Mouse (Mus musculus): ENCODE data around the gene Slc46a2. TPM values are rescaled to one million over a fixed set of nuclear protein-coding genes. Genes with fewer than 3 reads are reported as not detected.
A peak's percentile ranks its signal among the peaks of the same experiment; 100 is the strongest.

Slc46a2 gene
- not detected for total RNA-seq (2021)

DNA sequence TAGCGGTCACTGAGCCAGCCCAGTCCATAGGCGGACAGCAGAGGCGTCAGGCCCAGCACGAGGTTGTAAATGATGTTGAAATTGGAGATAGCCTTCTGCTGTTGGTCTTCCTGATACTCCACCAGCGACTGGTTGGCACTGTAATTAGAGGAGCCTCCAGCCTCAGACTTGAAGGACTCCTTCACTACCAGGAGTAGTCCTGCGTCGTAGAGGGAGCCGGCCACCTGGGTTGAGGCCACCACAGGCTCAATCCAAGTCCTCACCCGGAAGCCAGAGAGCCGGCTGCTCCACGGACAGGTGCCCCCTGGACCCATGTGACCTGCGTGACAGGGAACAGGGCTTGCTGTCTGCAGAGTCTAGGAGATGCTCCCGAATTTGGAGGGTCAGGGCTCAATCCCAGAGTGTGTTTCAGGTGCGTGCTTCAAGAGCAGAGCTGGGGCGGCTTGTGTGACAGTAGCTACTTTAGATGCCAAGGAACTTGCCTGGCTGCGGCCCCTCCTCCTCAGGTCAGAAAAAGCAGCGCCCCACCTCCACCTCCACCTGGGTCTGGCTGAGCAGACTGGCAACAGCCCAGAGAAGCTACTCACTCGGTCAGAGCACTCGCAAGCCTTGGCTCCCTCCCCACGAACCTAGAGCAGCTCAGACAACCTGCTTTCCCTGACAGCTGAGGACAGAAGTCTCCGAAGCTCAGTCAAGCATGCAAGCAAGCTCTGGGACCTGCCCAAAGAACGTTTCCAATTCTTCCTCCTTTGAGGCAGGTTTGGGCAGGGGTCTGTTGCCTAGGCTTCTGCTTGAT lies at the start of gene Slc46a2:
TSS of gene Slc46a2 (minus strand) at position 449 of the 796 bp plus-strand sequence.
- intact Hi-C loops (cut with DNase I) = no loop called here
- DNase-seq (ENCODE audit: low spot score in 2 of 2) = no peak

DNA sequence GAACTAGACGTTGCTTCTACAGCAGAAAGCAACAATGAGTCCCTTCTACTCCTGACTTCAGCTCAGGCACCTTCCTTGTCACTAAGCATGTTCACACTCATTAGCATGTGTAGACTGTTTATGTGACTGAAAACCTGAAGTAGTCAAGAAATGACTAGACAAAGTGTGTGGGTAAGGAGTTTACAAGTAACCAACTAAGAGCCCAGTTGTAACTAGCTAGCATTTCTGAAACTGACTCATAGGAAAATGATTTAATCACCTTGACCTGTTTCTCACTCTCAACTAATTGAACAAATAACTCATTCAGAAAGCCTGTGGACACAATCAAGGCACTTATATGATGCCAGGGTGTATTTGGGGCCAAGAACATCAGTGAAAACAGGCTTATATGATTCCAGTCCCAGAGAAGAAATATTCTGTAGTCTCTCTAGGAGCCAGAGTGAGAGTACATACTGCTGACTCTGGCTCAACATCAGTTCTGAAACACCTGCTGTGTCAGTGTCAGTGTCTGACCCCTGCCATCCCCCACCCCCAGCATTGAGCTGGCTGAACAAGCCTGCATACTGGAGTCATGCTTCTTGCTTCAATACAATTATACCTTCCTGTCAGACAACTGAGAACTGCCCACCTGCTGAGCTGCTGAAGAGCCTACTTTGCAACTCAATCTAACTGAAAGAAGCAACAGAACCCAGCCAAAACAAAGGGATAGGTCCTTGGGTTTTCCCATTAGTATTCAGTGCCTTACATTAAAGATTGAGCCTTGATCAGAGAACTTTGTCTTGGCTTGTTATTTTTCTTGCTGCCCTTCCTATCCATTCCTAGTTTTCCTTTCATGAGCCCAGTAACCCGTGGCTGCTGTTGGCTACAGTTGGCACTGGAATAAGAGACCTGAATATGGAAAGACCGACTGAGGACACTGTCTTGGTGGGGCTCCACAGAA lies 48.8 kb upstream of the Slc46a2 start, which contains the start of gene Mup6:
TSS of gene Mup6 (plus strand) at position 890 of the 940 bp plus-strand sequence.
- intact Hi-C loops (cut with DNase I) = no loop called here
- DNase-seq (ENCODE audit: low spot score in 2 of 2) = no peak

DNA sequence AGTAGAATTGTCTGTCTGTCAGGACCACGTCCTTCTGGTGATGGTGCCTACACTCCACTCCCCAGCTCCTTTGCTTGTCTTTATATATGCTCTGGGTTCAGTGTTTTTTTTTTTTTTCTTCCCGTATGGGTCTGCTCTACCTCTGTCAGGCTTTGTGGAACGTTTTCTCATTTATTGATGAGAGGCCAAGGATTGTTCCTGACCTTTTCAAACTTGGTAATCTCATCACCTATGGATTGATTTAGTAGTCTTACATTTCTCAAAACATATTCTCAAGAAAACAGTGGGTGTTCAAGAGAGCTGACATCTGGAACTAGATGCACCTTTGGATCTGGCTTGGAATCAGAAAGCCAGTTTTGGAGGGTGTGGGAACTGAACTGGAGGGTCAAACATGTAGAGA lies 45.8 kb upstream of the Slc46a2 start, which contains the start of gene Mup4:
TSS of gene Mup4 (minus strand) at position 101 of the 400 bp plus-strand sequence.
- DNase-seq (ENCODE audit: low spot score in 2 of 2) = no peak
- intact Hi-C loops (cut with DNase I) = no loop called here

GRCm38 (mm10) chr4:59937543-59937942 lies 22.7 kb upstream of the Slc46a2 start:
- intact Hi-C loops (cut with DNase I) = no loop called here
- no peak for DNase-seq (ENCODE audit: low spot score in 2 of 2)

DNA sequence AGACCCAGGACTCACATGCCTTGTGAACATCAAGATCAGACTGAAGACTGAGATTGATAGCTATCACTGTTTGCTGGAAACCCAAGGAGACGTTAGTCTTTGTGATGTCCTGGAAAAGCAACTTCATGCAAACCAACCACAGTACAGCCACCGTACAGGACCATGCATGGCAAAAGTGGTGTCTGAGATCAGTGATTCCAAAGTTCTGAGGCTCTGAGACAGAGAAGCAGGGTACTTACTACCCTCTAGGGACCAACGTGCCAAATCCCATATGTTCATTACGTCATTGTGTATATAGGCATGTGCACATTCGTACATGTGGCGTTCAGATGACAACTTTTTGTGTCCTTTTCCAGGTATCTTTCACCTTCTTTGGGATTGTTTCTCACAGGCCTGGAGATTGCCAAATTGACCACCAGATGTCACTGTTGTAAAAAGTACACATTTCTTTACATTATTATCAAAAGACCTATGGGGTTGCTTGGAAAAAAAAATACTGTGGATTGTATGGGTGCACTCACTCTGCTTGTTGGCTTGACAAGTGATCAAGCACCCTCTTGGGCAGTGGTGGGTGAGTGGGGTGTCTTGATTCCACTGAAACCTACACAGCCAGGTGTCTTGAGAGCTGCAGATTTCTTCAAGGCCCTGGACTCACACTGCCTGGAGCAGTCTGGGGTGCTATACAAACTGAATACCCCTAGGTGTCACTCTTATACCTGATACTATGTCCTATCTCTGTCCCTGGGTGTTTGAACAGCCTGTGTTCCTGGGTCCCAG lies 17.8 kb upstream of the Slc46a2 start:
- DNase-seq (ENCODE audit: low spot score in 2 of 2) = peak; percentile 18 to 35
- intact Hi-C loops (cut with DNase I) = loop anchor here (5.0 kb wide), 1 partner anchor 1880 kb away; no protein-coding TSS in a partner anchor

DNA sequence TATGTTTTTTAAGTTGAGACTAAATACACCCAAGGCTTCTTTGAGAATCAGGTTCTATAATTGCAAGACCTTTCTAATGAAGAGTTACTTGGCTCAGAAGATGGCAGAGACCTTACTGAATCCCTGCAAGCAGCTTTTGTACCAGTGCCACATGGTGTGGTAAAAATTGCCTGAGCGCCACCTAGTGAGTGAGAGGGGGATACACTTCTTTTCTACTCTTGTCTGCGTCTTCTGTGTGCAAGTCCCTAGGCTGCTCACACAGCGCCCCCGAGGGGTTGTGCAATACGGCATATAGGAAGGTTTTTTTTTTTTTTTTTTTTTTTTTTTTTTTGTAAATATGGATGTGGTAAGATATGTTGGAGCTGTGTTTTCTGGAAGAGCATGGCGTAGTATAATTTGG lies 13.5 kb upstream of the Slc46a2 start:
- DNase-seq (ENCODE audit: low spot score in 2 of 2) = peak; percentile 67 to 83
- intact Hi-C loops (cut with DNase I) = loop anchor here (5.0 kb wide), 1 partner anchor 141 kb away; no protein-coding TSS in a partner anchor

DNA sequence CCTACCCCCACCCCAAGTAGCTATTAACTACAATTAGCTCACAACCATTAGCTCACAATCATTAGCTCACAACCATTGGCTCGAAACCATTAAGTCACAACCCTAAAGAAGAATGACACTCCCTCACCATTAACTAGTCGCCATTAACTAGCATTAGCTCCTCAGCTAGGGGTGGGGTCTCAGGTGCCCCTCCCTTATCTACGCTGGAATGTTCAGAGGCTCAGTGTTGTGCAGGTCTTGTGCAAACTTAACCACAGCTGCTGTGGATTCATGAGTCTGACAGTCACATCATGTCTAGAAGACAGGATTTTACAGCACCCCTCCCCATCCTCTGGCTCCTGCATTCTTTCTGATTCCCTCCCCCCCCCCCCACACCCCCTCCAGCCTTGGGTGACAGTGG lies 12.8 kb upstream of the Slc46a2 start:
- intact Hi-C loops (cut with DNase I) = loop anchor here (5.0 kb wide), 1 partner anchor 140 kb away; no protein-coding TSS in a partner anchor
- no peak for DNase-seq (ENCODE audit: low spot score in 2 of 2)

GRCm38 (mm10) chr4:59925082-59925481 lies 10.2 kb upstream of the Slc46a2 start:
- DNase-seq (ENCODE audit: low spot score in 2 of 2) = no peak
- intact Hi-C loops (cut with DNase I) = loop anchor here (5.0 kb wide), 1 partner anchor 138 kb away; no protein-coding TSS in a partner anchor

DNA sequence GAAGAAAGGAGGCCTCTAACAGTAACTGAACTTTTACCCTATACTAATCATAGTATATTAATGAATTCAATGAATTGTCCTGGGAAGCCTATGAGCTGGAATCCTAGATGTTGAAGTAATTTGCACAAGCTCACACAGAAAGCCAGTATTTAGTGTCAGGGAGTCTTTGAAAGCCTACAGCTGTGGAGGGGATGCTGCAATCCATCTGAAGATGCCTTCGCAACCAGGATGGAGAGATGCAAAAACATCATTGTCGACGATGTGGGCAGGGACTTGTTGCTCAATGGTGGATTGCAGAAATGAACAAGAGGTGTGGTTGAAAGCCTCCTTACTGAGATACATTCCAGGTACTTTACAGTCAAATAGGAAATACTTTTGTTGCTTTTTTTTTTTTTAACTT lies 3.1 kb upstream of the Slc46a2 start:
- DNase-seq (ENCODE audit: low spot score in 2 of 2) = no peak
- intact Hi-C loops (cut with DNase I) = loop anchor here (1.0 kb wide), 1 partner anchor 11 kb away; no protein-coding TSS in a partner anchor

GRCm38 (mm10) chr4:59908785-59909184 lies 6.1 kb downstream of the Slc46a2 start:
- intact Hi-C loops (cut with DNase I) = no loop called here
- no peak for DNase-seq (ENCODE audit: low spot score in 2 of 2)

GRCm38 (mm10) chr4:59907657-59908230 lies 7.1 kb downstream of the Slc46a2 start:
- intact Hi-C loops (cut with DNase I) = loop anchor here (1.0 kb wide), 1 partner anchor 10 kb away; no protein-coding TSS in a partner anchor
- DNase-seq (ENCODE audit: low spot score in 2 of 2) = no peak

DNA sequence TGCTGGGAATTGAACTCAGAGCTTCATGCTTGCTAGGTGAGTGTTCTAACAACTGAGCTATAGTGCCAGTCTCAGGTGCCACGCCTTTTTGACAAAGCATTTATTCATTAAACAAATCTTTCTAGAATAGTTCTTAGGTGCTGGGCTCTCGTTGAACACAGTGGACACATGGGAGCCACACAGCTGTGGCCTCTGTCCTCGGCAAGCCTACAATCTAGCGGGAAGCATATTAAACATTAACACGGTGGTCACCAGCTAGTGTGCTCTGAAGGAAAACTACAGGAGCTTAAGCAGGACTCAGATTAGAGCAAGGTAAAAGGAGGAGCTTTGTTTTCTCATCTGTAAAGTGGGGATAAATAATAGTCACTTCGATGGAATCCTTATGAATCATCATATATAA lies 7.8 kb downstream of the Slc46a2 start:
- DNase-seq (ENCODE audit: low spot score in 2 of 2) = no peak
- intact Hi-C loops (cut with DNase I) = loop anchor here (1.0 kb wide), 1 partner anchor 10 kb away; no protein-coding TSS in a partner anchor

GRCm38 (mm10) chr4:59902547-59902946 lies 12.3 kb downstream of the Slc46a2 start:
- intact Hi-C loops (cut with DNase I) = no loop called here
- DNase-seq (ENCODE audit: low spot score in 2 of 2) = no peak

DNA sequence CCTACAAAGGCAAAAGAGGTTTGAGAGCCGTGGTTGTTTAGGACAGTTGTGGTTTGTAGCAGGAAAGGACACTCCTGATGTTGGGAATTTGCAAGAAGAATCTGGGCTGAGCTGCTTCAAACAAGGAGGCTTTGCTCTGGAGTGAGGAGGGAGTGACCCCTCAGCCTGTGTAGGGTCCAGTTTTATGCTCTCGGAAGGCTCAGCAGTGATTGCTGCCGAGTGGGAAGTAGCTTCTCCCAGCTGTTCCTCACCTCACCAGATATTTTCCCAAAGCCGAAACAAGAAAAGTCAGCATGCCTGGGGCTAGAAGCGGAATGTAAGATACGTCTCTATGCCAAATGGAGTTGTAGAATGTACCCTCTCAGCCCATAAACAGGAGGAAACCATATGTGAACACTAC lies 13.0 kb downstream of the Slc46a2 start:
- DNase-seq (ENCODE audit: low spot score in 2 of 2) = no peak
- intact Hi-C loops (cut with DNase I) = loop anchor here (2.0 kb wide), 1 partner anchor 19 kb away; no protein-coding TSS in a partner anchor

DNA sequence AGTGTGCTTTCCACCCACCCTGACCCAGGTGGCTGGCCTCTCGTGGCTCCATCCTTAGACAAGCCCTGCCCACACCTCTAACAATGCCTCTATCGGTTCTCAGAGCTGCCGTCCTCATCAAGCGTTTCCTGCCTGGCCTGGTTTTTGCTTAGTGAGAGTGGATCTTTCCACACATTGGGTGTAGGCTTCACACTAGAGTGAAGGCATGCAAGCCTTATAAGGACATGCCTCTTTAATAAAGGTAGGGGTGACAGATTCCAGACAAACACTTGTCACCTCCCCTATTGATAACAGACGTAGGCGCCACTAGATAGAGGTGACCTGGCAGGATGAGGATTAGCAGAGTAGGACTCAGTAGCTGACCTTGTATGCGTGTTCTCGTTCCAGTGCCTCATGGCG lies 16.3 kb downstream of the Slc46a2 start:
- no peak for DNase-seq (ENCODE audit: low spot score in 2 of 2)
- intact Hi-C loops (cut with DNase I) = no loop called here

DNA sequence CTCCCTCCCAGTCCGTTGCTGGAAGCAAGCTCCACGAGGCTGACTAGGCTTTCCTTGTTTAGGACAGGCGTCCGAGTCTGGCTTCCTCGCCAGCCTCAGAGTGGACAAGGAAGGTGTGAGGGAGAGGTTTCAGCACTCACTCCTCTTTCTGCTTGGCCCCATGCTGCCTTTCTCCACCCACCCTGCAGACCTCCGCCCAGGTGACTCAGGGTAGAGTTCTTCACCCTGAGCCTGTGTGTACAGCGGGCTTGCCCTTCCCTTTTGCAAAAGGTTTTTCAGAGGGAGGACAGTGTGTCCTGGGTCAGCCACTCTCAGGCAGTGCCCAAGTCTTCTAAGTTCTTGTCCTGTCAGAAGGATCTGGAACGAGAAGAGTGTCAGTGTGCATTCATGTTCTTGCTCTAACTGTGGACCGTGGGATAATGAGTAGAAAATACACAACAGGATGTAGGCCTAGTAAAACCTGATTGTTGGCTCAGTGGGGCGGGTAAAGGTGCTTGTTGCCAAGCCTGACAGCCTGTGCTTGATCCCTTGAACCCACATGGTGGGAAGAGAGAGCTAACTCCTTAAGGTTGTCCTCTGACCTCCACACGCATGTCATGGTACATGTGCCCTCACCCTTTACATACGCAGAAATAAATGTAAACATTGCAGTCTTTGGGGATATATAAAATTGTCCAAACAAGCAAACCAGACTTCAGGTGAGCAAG lies 16.9 kb downstream of the Slc46a2 start:
- intact Hi-C loops (cut with DNase I) = no loop called here
- DNase-seq (ENCODE audit: low spot score in 2 of 2) = no peak

DNA sequence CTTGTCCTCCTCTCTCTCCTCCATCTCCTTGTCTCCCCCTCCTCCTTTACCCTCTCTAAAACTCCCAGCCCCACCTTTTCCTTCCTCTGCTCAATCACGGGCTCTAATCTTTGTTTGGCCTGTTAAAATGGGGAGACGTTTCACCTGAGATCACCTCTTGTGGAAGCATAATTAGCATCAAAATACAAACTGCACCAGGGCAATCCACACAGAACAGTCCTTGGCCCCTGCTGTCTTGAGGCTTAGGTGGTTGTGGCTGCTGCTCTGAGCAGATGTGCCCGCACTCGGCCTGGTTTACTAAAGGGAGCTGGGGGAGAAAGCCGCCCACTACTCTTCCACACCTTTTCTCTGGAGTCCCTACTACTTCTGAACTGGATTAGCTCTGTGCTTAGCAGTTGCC lies 18.9 kb downstream of the Slc46a2 start:
- intact Hi-C loops (cut with DNase I) = no loop called here
- no peak for DNase-seq (ENCODE audit: low spot score in 2 of 2)

DNA sequence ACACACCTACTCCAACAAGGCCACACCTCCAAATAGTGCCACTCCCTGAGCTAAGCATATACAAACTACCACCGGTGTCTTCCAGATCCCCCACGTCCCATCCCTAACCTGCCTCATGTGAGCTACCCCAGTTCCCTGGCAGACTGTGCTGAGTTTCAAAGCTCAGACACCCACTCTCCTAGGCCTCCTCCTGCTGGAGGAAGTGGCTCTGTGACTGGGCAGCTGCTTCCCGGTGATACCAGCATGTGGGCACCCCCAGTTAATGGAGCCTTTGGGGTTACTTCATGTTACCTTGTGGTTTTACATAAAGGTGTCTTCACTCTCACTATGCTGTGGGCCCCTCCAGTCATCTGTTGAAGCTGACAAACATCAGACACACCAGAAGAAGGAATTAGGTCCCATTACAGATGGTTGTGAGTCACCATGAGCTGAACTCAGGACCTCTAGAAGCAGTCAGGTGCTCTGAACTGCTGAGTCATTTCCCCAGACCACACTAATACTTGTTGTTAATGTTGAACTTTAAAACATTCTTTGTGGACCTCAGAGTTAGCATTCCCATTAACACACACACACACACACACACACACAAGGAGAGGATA lies 19.8 kb downstream of the Slc46a2 start:
- intact Hi-C loops (cut with DNase I) = no loop called here
- no peak for DNase-seq (ENCODE audit: low spot score in 2 of 2)

Data from left cerebral cortex, postnatal 25 days (tissue).